Mouse (Mus musculus): ENCODE results near the gene Zbtb8a.
"Not testable (repeated sequence)": the region's sequence is repeated elsewhere in the genome, so short reads cannot be mapped to it uniquely, and the experiment has no call there.

Zbtb8a gene

DNA sequence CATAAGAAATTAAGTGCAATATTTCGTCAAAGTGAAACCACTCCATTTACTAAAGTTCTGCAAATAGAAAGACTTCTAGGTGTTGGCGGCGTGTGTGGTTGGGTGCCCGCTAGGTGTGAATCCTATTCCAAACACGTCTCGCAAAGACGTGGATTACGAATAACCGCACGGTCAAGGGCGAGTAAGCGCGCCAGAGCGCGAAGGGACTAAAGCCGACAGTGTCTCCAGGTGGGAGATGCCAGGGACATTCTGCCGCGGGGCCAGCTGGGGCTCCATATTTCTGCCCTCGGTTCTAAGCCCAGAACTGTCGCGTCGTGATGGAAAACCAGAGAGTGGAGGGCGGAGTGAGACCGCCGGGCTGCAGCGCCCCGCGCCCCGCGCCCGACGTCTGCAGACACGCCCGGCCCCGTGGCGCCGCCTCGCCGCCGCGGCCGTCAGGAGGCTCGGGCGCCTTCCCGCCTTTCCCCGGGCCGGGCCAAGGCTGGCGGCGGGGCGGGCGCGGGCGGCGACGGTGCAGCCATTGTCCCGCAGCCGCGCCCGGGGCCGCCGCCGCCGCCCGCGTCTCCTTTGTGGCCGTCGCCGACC lies 863 bp downstream of the Zbtb8a start:
- DNase-seq (ENCODE audit: low spot score), result peak; percentile 47

DNA sequence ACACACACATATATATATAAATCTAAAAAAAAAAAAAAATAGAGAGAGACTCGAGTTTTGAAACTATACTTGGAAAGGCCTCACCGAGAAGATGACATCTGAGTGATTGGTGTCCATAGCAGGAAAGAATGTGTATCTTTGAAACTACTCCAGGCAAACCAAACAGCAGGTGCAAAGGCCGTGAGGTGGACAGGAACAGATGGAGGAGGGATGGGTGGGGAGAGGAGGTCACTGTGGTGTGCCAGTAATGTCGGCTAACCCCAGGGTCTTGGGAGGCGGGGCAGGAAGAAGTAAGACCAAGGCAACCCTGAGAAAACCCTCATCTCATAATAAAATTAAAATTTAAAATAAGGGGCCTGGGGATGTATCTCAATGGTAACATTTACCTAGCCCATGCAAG lies 2.1 kb downstream of the Zbtb8a start:
- DNase-seq (ENCODE audit: low spot score), result no peak

DNA sequence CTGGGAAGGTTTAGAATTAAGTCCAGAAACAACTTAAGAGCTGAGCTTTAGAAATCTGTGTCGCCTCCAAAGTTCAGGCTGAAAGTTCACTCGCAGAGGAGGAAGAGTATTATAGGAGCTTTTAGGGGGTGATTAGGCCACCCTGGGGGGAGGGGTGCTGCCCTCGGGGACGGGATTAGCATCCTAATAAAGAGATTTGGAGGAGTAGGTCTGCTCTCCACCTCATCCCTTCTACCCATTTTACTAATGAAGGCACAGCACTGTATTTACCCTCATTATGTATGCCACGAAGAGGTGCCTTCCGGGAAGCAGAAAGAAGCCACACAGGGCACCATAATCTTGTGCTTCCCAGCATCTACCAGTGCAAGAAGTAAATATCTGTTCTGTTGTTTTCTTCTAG lies 2.9 kb downstream of the Zbtb8a start:
- DNase-seq (ENCODE audit: low spot score), result no peak

DNA sequence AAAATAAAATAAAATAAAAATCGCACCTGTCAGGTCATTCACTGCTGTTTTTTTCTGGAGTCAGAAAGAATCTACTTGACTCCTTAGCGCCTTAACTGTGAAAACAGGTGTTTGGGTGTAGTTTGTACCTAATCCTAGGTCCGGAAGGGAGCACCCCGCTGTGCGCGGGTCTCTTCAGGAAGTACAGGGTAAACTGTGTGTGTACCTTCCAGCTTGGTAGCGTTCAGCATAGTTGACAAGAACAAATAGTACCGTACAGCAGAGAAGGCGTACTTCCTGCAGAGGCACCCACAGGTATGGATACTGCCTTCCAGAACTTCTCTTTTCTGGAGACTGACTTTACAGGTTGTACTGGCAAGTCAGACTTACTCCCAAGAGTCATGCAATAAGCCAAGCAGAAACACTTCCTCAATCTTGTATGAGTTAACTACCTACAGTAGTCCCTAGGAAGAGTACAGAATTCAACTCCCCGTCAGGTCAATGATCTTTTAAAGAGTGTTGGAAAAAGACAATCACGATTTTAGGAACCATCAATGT lies 3.6 kb downstream of the Zbtb8a start:
- no peak for DNase-seq (ENCODE audit: low spot score)

DNA sequence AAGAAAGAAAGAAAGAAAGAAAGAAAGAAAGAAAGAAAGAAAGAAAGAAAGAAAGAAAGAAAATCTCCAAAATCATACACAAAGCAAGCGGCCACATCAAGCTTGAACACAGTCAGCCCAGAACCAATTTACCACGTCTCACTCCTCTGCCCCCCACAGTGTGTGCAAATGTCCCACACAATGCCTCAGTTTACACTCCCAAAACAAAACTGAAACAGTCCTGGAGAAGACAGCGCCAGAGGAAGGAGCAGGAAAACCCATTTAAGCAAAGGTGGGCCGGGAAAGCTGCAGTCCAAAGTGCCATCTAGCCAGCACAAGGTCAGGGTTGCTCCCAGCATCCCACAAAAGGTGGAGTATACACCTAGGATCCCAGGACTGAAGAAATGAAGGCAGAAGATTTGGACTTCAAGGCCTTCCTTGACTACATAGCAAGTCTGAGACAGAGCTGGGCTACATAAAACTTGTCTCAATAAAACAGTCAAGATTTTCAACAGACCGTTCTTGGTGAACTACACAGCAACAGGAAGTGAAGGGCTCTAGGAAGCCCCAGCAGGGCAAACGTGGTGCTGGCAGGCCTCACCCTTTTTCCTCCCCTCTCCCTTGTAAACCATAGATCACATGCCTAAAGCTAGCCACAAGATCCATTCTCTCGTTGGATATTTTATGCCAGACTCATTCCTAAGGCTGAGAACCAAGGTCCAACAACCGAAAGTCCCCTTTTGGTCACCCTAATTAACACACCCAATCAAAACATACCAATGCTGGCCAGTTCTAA lies 4.5 kb downstream of the Zbtb8a start:
- no peak for DNase-seq (ENCODE audit: low spot score)

DNA sequence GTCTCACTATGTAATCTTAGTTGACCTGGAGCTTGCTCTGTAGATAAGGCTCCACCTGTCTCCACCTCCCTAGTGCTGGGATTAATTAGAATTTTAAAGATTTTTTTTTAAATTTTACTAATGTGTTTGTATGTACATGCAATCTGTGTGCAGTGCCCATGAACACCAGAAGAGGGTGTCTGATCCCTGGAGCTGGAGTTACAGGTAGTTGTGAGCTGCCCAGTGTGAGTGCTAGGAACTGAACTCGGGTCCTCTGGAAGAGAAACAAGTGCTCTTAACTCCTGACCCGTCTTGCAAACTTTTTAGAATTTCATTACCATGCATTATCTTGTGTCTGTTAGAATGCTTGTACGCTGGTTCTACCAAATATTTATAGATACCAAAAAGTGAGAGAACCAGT lies 6.5 kb downstream of the Zbtb8a start:
- DNase-seq (ENCODE audit: low spot score), result no peak

DNA sequence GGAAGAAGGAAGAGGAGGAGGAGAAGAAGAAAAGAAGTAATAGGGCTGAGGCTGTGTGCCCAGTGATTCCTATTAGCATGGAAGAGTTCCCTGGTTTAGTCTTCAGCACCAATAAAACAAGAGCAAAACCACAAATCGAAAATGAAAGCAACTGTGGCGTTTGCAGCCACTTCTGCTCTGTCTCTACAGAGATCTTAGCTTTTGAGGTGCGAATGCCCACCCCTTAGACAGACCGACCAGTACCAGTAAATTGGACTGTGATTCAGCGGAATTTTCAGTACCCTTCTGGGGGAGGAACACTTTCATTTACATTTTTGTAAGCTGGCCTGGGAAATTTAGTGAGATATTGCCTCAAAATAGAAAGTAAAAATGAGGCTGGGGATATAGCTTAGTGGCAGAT lies 12.7 kb downstream of the Zbtb8a start:
- DNase-seq (ENCODE audit: low spot score), result no peak

DNA sequence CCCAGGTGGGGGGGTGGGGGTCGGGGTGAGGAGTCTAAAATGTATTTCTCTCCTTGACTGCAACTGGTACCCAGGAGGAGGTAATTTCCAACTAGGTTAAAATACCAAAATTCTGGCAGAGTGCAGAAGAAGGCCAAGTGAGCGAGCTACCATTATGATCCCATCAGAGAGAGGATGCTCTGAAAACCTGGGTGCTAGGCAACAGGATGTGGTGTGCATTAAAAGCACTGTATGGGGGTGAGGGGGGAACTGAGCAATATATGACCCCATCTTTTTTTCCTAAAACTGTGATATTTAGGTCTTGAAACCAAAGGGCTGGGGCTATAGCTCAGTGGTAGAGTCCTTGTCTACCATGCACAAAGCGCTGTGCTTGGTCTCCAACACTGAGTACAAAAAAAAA lies 13.5 kb downstream of the Zbtb8a start:
- DNase-seq (ENCODE audit: low spot score), result no peak

DNA sequence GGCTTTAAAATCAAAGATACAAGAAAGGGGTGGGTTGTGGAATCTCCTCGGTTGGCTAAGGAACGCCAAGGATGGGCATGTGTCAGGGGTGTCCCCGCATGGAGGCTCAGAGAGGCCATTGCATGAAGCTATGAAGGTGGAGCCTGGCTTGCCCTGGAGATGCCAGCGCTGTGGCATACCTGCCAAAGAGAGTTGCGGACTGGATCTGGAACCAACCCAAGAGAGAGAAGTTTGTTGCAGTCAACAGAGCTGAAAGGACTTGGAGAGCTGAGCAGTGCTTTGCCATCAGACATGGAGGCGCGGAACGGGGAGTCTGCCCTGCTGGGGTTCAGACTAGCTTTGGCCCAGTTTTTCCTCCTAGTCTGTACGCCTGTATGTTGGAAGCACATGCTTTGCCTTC lies 14.5 kb downstream of the Zbtb8a start:
- no peak for DNase-seq (ENCODE audit: low spot score)

DNA sequence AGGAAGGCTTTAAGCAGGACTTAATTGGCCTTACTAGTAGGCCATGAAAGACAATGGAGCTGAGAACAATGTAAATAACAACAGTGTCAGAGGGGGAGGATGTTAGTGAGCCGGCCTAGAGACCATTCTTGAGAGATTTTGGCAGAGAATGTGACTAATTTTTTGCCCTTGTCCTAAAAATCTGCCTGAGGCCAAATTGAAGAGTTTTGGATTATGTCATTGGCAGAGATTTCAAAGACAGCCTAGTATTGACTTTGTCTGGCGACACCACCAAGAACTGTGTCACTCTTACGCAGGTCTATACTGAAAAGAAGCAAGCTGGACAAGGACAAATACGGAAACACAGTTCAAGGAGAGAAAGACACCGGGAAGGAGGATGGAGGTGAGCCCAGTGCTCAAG lies 15.1 kb downstream of the Zbtb8a start:
- no peak for DNase-seq (ENCODE audit: low spot score)

DNA sequence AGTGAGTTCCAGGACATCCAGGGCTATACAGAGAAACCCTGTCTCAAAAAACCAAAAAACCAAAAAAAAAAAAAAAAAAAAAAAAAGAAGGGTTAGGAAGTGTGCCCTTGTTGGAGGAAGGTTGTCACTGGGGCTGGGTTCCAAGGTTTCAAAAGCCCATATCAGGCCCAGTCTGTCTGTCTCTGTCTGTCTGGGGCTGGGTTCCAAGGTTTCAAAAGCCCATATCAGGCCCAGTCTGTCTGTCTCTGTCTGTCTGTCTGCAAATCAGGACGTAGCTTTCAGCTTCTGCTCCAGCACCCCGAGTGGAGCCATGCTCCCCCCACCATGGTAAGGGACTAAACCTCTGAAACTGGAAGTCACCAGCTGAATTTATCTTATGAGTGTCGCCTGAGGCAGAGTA lies 15.7 kb downstream of the Zbtb8a start:
- DNase-seq (ENCODE audit: low spot score), result not testable (repeated sequence)

DNA sequence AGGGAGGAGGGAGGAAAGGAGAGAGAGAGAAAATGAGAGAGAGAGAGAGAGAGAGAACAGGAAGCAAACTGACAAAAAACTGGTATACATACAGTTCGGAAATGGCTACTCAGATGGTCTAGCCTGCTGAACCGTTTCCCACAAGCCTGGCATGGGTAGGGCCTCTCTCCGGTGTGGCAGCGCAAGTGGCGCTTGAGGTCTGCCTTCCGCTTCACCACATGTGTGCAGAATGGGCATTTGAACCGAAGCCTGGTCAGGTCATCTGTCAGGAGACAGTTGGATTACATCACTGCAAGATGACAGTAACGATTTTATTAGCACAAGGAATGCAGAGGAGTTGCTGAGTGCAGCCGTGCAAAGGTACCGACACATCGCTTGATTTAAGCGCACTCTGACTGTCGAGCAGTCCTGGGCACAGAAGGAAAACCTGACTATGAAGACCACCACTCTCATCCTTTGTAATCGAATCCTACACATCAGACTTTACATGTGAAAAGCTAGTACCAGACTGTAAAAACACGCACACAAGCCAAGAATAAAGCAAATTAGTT lies 20.2 kb downstream of the Zbtb8a start:
- DNase-seq (ENCODE audit: low spot score), result no peak

DNA sequence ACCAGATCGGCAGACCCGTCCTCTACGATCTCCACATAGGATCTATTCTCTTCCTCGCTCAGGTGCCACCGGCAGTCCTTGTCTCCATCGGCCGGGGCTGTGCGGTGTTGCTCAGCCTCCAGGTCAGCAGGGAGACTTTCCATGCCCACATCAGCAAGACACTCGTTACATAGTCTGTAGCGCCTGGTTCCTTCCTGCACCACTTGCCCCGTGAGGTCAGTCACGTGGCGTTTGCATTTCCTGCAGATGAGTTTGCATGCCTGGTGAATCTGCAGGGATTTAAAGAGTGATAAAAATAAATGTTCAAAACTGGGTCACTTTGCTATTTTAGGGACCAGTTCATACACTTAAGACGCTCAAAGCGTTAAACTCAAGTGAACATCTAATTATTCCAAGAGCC lies 23.7 kb downstream of the Zbtb8a start:
- no peak for DNase-seq (ENCODE audit: low spot score)

DNA sequence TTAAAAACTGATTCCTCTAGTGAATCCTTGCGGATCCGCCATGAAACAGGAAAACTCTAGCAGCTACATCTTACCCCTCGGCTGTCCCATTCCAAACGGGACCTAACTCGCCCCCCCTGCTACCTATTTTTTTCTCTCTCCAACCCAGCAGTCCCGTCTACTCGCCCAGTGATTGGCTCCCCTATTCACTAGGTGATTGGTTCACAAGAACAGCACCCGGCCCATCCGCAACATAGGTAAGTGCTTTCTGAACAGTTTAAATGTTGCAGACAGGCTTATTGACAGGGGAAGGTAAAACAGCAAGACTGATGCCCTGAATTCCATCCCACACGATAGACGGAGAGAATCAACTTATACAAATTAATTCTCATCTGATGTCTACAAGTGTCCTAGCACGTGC lies 24.7 kb downstream of the Zbtb8a start:
- DNase-seq (ENCODE audit: low spot score), result no peak

DNA sequence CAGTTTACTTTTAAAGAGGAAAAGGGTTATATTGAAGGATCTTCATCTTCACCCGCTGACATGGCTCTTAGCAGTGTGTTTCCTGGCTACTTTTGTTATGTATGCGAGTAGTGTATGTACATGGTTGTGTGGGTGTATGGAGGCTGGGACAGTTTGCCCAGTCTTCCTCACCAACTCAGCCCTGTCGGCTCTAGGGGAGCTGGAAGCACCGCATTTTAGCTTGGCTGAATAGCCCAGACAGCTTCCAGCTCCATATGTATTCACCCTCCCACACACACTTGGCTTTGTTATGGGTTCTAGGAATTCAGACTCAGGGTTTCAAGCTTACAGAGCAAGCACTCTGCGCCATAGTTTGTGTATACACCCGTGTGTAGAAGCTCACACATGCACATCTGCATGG lies 26.8 kb downstream of the Zbtb8a start:
- no peak for DNase-seq (ENCODE audit: low spot score)

DNA sequence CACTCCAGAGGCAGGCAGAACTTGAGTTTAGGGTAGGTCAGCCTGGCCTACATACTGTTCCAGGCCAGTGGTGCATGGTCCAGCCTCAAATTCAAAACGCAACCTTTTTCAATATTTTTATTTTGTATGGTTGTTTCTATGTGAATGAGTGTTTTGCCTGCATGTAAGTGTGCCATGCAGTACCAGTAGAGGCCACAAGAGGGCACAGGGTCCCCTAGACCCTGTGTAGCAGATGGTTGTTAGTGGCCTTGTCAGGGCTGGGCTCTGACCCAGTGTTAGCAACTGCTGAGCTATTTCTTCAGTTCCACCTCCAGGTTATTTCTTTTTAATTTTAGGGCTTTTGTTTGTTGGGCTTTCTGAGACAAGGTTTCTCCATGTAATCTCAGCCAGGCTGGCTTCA lies 27.3 kb downstream of the Zbtb8a start:
- peak; percentile 48 for DNase-seq (ENCODE audit: low spot score)

DNA sequence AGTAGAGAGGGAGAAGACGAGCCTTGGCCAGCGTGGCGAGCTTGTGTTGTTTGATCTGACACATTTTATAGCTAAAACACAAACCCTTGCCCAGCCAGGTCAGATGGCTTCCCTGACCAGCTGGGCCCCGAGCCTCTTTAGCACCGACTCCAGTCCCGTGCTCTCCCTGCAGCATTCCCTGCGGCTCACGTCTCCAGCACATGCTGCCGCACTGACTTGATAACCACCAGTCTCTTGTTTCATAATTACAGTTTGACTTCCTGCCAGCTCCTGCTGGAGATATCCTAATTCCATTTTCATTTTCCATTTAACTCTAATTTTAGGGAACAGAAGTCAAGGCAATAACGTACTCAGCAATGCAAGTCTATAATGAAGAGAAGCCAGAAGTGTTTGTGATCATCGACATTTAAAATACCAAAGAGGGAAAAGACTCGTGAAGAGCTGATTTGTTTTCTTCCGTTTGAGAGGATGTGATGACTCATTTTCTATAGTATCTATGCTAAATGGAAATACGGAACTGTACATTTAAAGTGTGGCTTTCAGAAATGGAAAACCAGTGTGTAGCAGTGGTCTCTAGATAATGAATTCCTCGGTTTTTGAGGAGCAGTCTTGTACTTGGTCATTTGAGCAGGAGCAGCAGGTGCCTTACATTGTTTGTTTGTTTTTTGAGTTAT lies 31.3 kb downstream of the Zbtb8a start:
- no peak for DNase-seq (ENCODE audit: low spot score)

DNA sequence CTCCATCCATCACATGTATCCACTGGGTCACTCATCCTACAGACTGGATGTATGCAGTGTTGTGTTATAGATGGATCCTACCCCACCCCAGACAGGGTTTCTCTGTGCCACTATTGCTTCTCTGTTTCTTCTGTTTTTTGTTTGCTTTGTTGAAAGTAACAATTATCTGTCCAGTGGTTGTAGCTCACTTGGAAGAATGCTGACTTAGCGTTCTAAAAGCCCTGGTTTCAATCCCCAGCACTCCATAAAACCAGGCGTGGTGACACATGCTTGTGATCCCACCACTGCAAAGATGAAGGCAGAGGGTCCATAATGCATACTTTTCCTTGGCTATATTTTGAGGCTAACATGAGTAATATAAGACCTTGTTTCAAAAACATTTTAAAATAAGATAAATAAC lies 35.2 kb downstream of the Zbtb8a start:
- DNase-seq (ENCODE audit: low spot score), result no peak

DNA sequence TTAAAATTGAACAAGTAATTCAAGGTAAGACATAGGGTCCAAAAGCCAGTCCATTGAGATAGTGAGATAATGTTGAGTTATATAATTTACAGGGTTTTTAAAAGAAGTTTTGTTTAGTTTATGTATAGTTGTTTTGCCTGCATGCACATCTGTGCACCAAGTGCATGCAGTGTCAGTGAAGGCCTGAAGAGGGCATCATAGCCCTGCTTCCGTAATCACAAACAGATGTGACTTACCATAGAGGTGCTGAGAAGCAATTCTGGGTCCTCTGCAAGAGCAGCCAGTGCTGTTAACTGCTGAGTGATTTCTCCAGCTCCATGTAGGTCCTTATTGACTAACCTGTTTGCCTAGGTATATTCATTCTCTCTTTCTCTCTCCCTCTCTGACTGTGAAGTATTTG lies 36.0 kb downstream of the Zbtb8a start:
- no peak for DNase-seq (ENCODE audit: low spot score)

DNA sequence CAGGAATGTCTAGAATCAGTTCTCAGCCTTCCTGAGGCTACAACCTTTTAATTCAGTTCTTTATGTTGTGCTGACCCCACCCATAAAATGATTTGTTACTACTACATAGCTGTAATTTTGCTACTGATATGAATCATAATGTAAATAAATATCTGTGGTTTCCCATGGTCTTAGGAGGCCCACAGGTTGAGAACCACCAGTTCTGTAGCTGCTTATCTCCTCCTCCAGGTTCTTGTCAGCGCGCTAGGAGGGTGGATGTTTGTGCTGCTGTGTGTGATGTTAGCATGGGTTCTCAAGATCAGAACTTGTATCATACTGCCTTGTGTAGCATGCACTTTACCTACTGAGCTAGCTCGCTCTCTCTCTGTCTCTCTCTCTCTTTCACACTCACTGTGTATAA lies 38.2 kb downstream of the Zbtb8a start:
- DNase-seq (ENCODE audit: low spot score), result no peak

DNA sequence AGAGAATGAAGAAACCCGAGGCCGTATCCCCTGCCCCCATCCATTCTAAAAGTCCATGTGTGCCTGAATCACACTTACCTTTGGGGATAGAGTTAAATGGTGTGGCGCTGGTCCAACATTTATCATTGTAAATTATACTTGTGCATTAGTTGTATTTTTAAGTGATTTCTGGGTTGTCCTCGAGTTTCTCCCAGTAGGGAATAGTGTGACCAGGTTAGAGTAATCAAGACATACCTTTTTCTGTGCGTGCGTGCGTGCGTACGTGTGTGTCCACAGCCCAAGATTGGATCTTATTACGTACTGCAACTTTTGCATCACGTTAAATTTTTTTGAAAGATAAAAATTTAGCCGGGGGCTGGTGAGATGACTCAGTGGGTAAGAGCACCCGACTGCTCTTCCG lies 41.6 kb downstream of the Zbtb8a start:
- DNase-seq (ENCODE audit: low spot score), result no peak

DNA sequence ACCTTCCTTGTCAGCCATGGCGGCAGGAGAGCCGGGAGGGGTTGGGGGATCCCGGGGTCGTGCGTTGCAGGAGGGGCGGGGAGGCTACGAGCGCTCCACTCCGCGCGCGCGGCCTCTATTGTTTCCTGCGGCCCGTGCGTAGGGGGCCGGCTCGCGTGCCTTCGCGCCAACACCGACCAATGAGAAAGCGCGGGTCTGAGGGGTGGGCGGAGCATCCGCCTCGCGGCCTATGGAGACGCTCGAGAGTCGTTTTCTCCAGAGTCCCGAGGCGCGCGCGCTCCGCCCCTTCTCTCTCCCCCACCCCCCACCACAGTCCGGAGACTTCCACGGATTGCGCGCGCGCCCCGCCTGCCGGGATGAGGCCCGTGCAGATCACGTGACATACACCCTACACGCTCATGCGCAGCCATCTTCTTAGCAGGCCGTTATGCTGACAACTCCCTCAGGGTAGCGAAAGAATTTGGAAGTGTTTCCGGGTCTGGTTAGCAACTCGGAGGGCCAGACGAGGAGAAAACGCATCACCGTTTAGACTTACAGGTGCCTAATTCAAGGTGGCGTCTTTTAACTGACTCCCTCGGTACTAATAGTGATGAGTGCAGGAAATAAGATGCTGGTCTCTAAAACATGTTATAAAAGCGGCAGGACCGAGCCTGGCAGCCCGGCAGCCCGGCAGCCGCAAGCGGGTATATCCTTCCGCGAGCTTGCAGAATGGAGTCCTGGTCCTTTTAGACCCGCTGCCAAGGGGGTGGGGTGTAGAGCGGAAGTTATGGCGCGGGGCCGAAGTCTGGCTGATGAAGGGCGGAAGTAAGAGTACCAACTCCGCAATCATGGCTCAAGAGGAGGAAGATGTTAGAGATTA lies 42.5 kb downstream of the Zbtb8a start, which contains the start of the genes Rbbp4 and Zbtb8os:
Gene Rbbp4, minus strand, starts transcription at position 155 of the 859 bp plus-strand sequence.
Gene Zbtb8os, plus strand, starts transcription at position 480 of the 859 bp plus-strand sequence.
- DNase-seq (ENCODE audit: low spot score), result peak; percentile 90

Measured in ovary, postnatal 10 days (tissue).